Mouse (Mus musculus) liver, embryonic 14.5 days (tissue): ENCODE data around the gene Syt10. TPM values are rescaled to one million over a fixed set of nuclear protein-coding genes. Genes with fewer than 3 reads are reported as not detected.
"Not testable (repeated sequence)": the region's sequence is repeated elsewhere in the genome, so short reads cannot be mapped to it uniquely, and the experiment has no call there.

ENCODE experiments used
- ATAC-seq: fragments of 200-750 bp; cut with Nextera tagmentation; 2 replicates; pipeline ENCODE4 v1.8.0; 2017; ENCODE audit warnings: moderate number of reproducible peaks, mild to moderate bottlenecking, moderate library complexity; ENCODE audit not compliant: insufficient read depth
- DNase-seq, 3 experiments: peaks; one replicate each; pipeline ENCODE4 v3.0.0-alpha.2; 2012 to 2013; ENCODE audit warnings: low read depth in 3 of 3, low spot score in 3 of 3
- H3K27ac ChIP-seq: fragments of 300-500 bp; sonication (generic); 2 replicates; pipeline ENCODE4 v1.5.1; 2014; ENCODE audit warnings: moderate library complexity, mild to moderate bottlenecking, control low read depth, inconsistent platforms
- H3K27me3 ChIP-seq: fragments of 300-500 bp; sonication (generic); 2 replicates; pipeline ENCODE4 v1.6.1; 2014; ENCODE audit warnings: mild to moderate bottlenecking, low read length, moderate library complexity; ENCODE audit not compliant: control insufficient read depth, insufficient read depth
- H3K36me3 ChIP-seq: fragments of 300-500 bp; sonication (generic); replicated peaks from 2 replicates; pipeline ENCODE4 v1.6.1; 2014; ENCODE audit warnings: low read depth; ENCODE audit not compliant: control insufficient read depth, insufficient read depth
- H3K4me1 ChIP-seq, 2 experiments: fragments of 200-500 bp in 1 of 2; fragments of 300-500 bp in 1 of 2; sonication (generic) in 1 of 2; replicated peaks; 2 replicates each; pipeline ENCODE4 v1.6.1; 2012 to 2014; ENCODE audit warnings: antibody characterized with exemption in 1 of 2, inconsistent platforms in 1 of 2, low read length in 1 of 2; ENCODE audit not compliant: control insufficient read depth in 2 of 2, insufficient read depth in 2 of 2
- H3K4me2 ChIP-seq: fragments of 300-500 bp; sonication (generic); 2 replicates; pipeline ENCODE4 v1.6.1; 2014; ENCODE audit warnings: low read depth, mild to moderate bottlenecking, control low read depth, moderate library complexity
- H3K4me3 ChIP-seq, 2 experiments: fragments of 200-500 bp in 1 of 2; fragments of 300-500 bp in 1 of 2; sonication (generic) in 1 of 2; 2 replicates each; pipeline ENCODE4 v1.5.1; 2012 to 2014; ENCODE audit warnings: low read depth in 2 of 2, low read length in 2 of 2, mild to moderate bottlenecking in 2 of 2, control low read depth in 1 of 2, inconsistent platforms in 1 of 2, moderate library complexity in 1 of 2; ENCODE audit not compliant: insufficient read depth in 1 of 2
- H3K9ac ChIP-seq: fragments of 300-500 bp; sonication (generic); replicated peaks from 2 replicates; pipeline ENCODE4 v1.6.1; 2014; ENCODE audit warnings: mild to moderate bottlenecking, control low read depth, moderate library complexity
- H3K9me3 ChIP-seq: fragments of 300-500 bp; sonication (generic); 2 replicates; pipeline ENCODE4 v1.6.1; 2016; ENCODE audit warnings: low read length, mixed read lengths; ENCODE audit not compliant: control insufficient read depth
- CTCF ChIP-seq: IDR thresholded peaks from 2 replicates; pipeline ENCODE4 v1.5.1; 2016; ENCODE audit warnings: antibody characterized with exemption, low read depth, control low read depth
- EP300 ChIP-seq: IDR thresholded peaks from 2 replicates; pipeline ENCODE4 v1.6.1; 2016; ENCODE audit warnings: antibody characterized with exemption, low read depth
- WGBS: fragments of 180-500 bp; shearing (Covaris S2); extraction: QIAGEN DNeasy Blood & Tissue Kit; methylation state at CpG from one replicate; pipeline ENCODE4 v1.1.7; 2014; ENCODE audit not compliant: insufficient replicate concordance; 5-methylcytosine and 5-hydroxymethylcytosine counted together
- microRNA-seq: library from miRNA; unstranded; fragments of <30 nt; microRNA quantifications from one replicate; pipeline ENCODE4, GENCODE M21; 2016
- polyA plus RNA-seq, 2 experiments: library from polyadenylated mRNA; depleted of rRNA in 1 of 2; stranded (reverse) in 1 of 2; unstranded in 1 of 2; fragments of >200 nt; fragmentation: Nextera tagmentation in 1 of 2; extraction: Ambion mirVana in 1 of 2; gene quantifications; 2 replicates each; pipeline versions ENCODE4 v1.2.1 to v1.2.3; 2012 to 2014

The Syt10 gene
- polyA plus RNA-seq, 2 experiments: not detected

- TF ChIP-seq CTCF (no peak), EP300 (no peak)
- Histone ChIP-seq H3K36me3 (no peaks in the 10 kb centered on the region), H3K27me3 (no peaks in the 10 kb centered on the region), H3K9ac (no peak overlapping the region), H3K4me1 (no peaks in the 10 kb centered on the region), H3K4me2 (no peak overlapping the region), H3K4me3 (no peak overlapping the region), H3K27ac (no peak overlapping the region), H3K9me3 (no peaks in the 10 kb centered on the region)
- DNase-seq: no peak
- ATAC-seq: no peak
- WGBS: 59% methylated on average over 9 of the region's 9 CpGs
Measured at GRCm38 (mm10) chr15:89779928-89780327, 61.7 kb downstream of the Syt10 start.

GRCm38 (mm10) chr15:89766016-89766415 lies 75.6 kb downstream of the Syt10 start:
- H3K4me1 ChIP-seq, H3K27ac ChIP-seq, H3K27me3 ChIP-seq, H3K9ac ChIP-seq, H3K4me3 ChIP-seq, DNase-seq, H3K9me3 ChIP-seq, H3K4me2 ChIP-seq, H3K36me3 ChIP-seq, ATAC-seq: not testable (repeated sequence)
- 79% methylated on average over 10 of the region's 13 CpGs for WGBS

GRCm38 (mm10) chr15:89733611-89734010 lies 108.0 kb downstream of the Syt10 start:
- 53% methylated on average over 3 of the region's 3 CpGs for WGBS
- ATAC-seq (no peak), DNase-seq (no peak)
- Histone ChIP-seq H3K4me1 (no peaks in the 10 kb centered on the region), H3K4me3 (no peak overlapping the region), H3K27ac (no peak overlapping the region), H3K9ac (no peak overlapping the region), H3K27me3 (no peaks in the 10 kb centered on the region), H3K36me3 (no peaks in the 10 kb centered on the region), H3K9me3 (no peaks in the 10 kb centered on the region), H3K4me2 (no peak overlapping the region)
- TF ChIP-seq EP300 (no peak), CTCF (no peak)

Small RNA genes lying within 50 kb of the gene (microRNA-seq; reads per million reads assigned to microRNA genes)
- not detected for gene Gm24643

Other genes with a start within 250 kb of the Syt10 start
- gene Rabl2, start 249.9 kb downstream of the Syt10 start, polyA plus RNA-seq (2012; rRNA removed): 5.7 and 6.2 TPM in 2 replicates
- gene Rabl2, start 249.9 kb downstream of the Syt10 start, polyA plus RNA-seq (2014; fragmentation: Nextera tagmentation; extraction: Ambion mirVana): 6.9 and 7.5 TPM in 2 replicates